Mouse (Mus musculus): ENCODE results near the gene Abcg4. TPM values are rescaled to one million over a fixed set of nuclear protein-coding genes. Genes with fewer than 3 reads are reported as not detected.

Gene Abcg4
- polyA plus RNA-seq, 1 experiment from 2014 or later, result 20.1 TPM

DNA sequence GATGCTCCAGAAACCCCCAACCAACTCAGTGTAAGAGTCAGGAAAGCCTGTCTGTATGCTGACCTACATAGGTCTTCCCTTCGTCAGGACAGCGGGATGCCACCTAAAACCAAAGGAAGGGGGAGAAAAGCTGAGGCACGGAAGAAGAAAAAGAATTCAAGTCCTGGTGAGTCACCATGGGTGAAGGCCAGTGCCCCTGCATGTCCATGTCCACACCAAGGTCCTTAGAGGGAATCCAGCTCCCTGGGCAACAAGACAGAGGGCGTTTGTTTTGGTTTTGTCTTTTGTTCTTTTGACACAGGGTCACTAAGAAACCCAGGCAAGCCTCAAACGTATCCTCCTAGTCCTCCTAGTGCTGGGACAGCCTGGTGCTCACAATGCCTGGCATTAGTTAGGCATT lies 47.5 kb downstream of the Abcg4 start:
- 45% methylated on average over 5 of the region's 5 CpGs for WGBS
- DNase-seq, result no peak

DNA sequence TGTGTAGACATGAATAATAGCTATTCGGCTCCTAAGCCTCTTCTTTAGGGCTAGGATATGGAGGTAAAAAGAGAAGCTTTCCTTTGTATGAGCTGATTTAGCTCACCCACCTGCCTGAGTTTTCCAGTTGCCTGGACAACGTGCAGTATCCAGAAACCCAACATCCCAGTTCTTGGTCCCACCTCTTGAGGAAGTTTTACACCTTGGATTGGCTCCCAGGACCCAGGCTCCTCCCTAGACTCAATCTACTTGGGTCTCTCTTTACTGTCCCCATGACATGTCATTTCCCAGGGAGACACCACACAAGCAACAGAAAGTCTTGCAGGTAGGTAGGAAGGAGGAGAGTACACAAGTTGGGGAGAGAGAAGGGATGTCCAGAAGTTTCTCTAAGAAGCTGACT lies 48.0 kb downstream of the Abcg4 start, which contains the start of gene Ccdc153:
TSS of gene Ccdc153 (plus strand) at position 278 of the 400 bp plus-strand sequence.
- no peak within 1 kb of the TSS for H3K4me2 ChIP-seq (ENCODE audit: low read length)
- ATAC-seq (ENCODE audit: low FRiP score, low TSS enrichment) (no peak), DNase-seq (no peak)
- H3K27ac ChIP-seq (replicated peaks; ENCODE audit: low read depth, low read length), result no peak within 1 kb of the TSS
- no peaks in the 10 kb centered on the region for H3K27me3 ChIP-seq (ENCODE audit: control insufficient read depth, insufficient read depth, low read length)
- WGBS, result 53% methylated on average over 2 of the region's 2 CpGs
- no peak within 1 kb of the TSS for H3K4me3 ChIP-seq (replicated peaks; ENCODE audit: low read depth, low read length)
- no peak within 1 kb of the TSS for H3K9ac ChIP-seq (replicated peaks; ENCODE audit: low read length)
- no peaks in the 10 kb centered on the region for H3K36me3 ChIP-seq (ENCODE audit: control insufficient read depth, insufficient read depth, low read length)
- H3K9me3 ChIP-seq (ENCODE audit: control insufficient read depth, low read length), result no peaks in the 10 kb centered on the region
- H3K4me1 ChIP-seq (ENCODE audit: control insufficient read depth, insufficient read depth, low read length), result no peaks in the 10 kb centered on the region

More for the DNA sequence above, 47.5 kb downstream of the Abcg4 start:
- H3K36me3 ChIP-seq (ENCODE audit: control insufficient read depth, insufficient read depth, low read length), result no peaks in the 10 kb centered on the region
- H3K4me3 ChIP-seq (replicated peaks; ENCODE audit: low read depth, low read length), result no peak overlapping the region
- no peak overlapping the region for H3K9ac ChIP-seq (replicated peaks; ENCODE audit: low read length)
- H3K4me2 ChIP-seq (ENCODE audit: low read length), result no peak overlapping the region
- H3K9me3 ChIP-seq (ENCODE audit: control insufficient read depth, low read length), result no peaks in the 10 kb centered on the region
- no peaks in the 10 kb centered on the region for H3K27me3 ChIP-seq (ENCODE audit: control insufficient read depth, insufficient read depth, low read length)
- no peak overlapping the region for H3K27ac ChIP-seq (replicated peaks; ENCODE audit: low read depth, low read length)
- ATAC-seq (ENCODE audit: low FRiP score, low TSS enrichment), result no peak
- no peaks in the 10 kb centered on the region for H3K4me1 ChIP-seq (ENCODE audit: control insufficient read depth, insufficient read depth, low read length)

DNA sequence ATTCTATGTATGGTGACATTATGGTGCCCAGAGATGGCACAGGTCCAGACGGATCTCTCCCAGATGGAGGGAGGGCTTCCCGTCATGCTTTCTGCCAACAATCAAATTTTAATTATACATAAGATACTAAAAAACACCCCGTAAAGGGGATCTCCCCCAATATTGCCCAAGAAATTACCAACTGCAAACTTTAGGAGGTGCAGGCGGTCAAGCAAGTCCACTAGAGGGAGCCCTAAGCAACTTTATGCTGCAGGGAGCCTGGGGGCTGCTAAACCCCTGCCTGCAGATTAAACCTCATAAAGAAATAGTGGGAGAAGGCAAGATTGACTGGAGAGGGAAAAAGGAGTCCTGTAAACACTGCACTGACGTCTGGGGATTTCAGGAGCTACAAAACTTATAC lies 49.0 kb downstream of the Abcg4 start:
- no peak overlapping the region for H3K27ac ChIP-seq (replicated peaks; ENCODE audit: low read depth, low read length)
- DNase-seq (peak; percentile 91), ATAC-seq (ENCODE audit: low FRiP score, low TSS enrichment) (no peak)
- H3K27me3 ChIP-seq (ENCODE audit: control insufficient read depth, insufficient read depth, low read length), result no peaks in the 10 kb centered on the region
- no peak overlapping the region for H3K9ac ChIP-seq (replicated peaks; ENCODE audit: low read length)
- H3K9me3 ChIP-seq (ENCODE audit: control insufficient read depth, low read length), result no peaks in the 10 kb centered on the region
- no peak overlapping the region for H3K4me3 ChIP-seq (replicated peaks; ENCODE audit: low read depth, low read length)
- WGBS, result 13% methylated on average over 5 of the region's 5 CpGs
- no peak overlapping the region for H3K4me2 ChIP-seq (ENCODE audit: low read length)
- H3K36me3 ChIP-seq (ENCODE audit: control insufficient read depth, insufficient read depth, low read length), result no peaks in the 10 kb centered on the region
- H3K4me1 ChIP-seq (ENCODE audit: control insufficient read depth, insufficient read depth, low read length), result no peaks in the 10 kb centered on the region

DNA sequence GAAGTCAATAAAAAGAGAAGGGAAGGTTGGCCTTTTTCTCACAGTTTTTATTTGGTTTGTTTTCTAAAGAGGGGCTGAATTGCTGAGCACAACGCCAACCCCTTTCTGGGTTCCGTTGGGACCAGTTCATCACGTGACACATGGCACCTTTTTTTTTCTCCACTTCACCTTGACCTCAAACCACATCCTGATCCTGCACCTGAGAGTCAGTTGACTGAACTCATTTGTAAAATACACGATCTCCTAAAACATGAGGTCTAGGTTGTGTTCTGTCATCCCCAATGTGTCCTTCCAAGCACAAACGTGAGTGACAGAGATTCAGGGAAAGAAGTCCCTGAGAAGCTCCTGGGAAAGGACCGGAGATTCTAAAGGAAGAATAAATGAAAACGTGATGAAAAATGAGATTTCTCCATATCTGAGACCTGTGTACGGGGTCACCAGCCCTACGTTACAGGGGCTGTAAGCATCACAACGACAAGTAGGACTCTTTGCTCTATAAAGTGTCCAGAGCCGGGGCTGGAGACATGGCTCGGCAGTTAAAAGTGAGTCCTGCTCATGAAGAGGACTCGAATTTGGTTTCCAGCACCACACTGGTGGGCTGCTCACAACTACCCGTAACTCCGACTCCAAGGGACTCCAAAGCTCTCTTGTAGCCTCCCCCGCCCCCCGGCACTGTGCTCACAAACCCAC lies 49.8 kb downstream of the Abcg4 start:
- no peak for ATAC-seq (ENCODE audit: low FRiP score, low TSS enrichment)
- Histone ChIP-seq H3K27me3 (ENCODE audit: control insufficient read depth, insufficient read depth, low read length) (no peaks in the 10 kb centered on the region), H3K36me3 (ENCODE audit: control insufficient read depth, insufficient read depth, low read length) (no peaks in the 10 kb centered on the region), H3K27ac (replicated peaks; ENCODE audit: low read depth, low read length) (no peak overlapping the region), H3K4me3 (replicated peaks; ENCODE audit: low read depth, low read length) (no peak overlapping the region), H3K4me2 (ENCODE audit: low read length) (no peak overlapping the region), H3K9me3 (ENCODE audit: control insufficient read depth, low read length) (no peaks in the 10 kb centered on the region), H3K9ac (replicated peaks; ENCODE audit: low read length) (no peak overlapping the region), H3K4me1 (ENCODE audit: control insufficient read depth, insufficient read depth, low read length) (no peaks in the 10 kb centered on the region)
- 82% methylated on average over 17 of the region's 17 CpGs for WGBS
- DNase-seq, result no peak

DNA sequence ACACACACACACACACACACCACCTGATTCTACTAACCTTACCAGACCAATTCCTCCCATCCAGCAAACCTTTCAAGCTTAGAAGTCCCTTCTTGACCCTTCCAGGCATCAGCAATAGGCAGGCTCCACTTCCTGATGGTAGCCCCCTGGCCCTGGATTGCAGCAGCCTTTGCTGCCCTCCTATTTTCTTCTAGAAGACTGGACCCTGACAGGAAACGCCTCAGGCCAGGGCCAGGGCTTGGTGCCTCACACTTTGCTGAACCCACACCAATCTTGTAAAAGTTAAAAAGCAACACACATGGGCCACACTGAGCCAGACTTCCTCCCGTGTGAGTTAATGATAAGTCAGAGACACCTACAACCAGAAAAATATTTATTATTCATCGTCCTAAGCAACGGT lies 51.3 kb downstream of the Abcg4 start:
- Histone ChIP-seq H3K9me3 (ENCODE audit: control insufficient read depth, low read length) (no peaks in the 10 kb centered on the region), H3K9ac (replicated peaks; ENCODE audit: low read length) (no peak overlapping the region), H3K27me3 (ENCODE audit: control insufficient read depth, insufficient read depth, low read length) (no peaks in the 10 kb centered on the region), H3K4me2 (ENCODE audit: low read length) (no peak overlapping the region), H3K4me1 (ENCODE audit: control insufficient read depth, insufficient read depth, low read length) (peaks cover 7% of the 10 kb centered on the region), H3K36me3 (ENCODE audit: control insufficient read depth, insufficient read depth, low read length) (no peaks in the 10 kb centered on the region), H3K4me3 (replicated peaks; ENCODE audit: low read depth, low read length) (no peak overlapping the region), H3K27ac (replicated peaks; ENCODE audit: low read depth, low read length) (no peak overlapping the region)
- WGBS, result 79% methylated on average over 4 of the region's 4 CpGs
- ATAC-seq (ENCODE audit: low FRiP score, low TSS enrichment), result no peak
- no peak for DNase-seq

DNA sequence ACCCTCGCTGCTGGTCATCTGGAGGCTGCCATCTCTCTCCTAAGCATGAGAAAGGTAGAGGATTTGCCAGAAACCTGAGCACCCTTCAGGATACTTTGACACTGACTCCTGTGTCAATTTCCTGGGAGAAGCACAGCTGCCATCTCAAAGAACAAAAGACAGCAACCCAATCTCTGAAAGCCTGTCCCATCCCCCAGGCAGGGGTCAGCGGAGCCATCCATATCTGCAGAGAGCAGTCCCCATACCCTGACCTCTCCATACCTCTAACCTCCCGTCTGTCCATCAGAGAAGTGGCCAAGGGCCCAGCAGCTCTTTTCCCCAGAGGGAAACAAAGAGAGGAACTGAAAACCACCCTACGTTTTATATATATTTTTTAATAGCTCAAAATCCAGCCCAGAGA lies 51.8 kb downstream of the Abcg4 start:
- Histone ChIP-seq H3K36me3 (ENCODE audit: control insufficient read depth, insufficient read depth, low read length) (no peaks in the 10 kb centered on the region), H3K9me3 (ENCODE audit: control insufficient read depth, low read length) (no peaks in the 10 kb centered on the region), H3K4me3 (replicated peaks; ENCODE audit: low read depth, low read length) (no peak overlapping the region), H3K4me2 (ENCODE audit: low read length) (no peak overlapping the region), H3K9ac (replicated peaks; ENCODE audit: low read length) (no peak overlapping the region), H3K4me1 (ENCODE audit: control insufficient read depth, insufficient read depth, low read length) (peaks cover 12% of the 10 kb centered on the region), H3K27ac (replicated peaks; ENCODE audit: low read depth, low read length) (no peak overlapping the region), H3K27me3 (ENCODE audit: control insufficient read depth, insufficient read depth, low read length) (no peaks in the 10 kb centered on the region)
- ATAC-seq (ENCODE audit: low FRiP score, low TSS enrichment), result no peak
- no peak for DNase-seq
- 63% methylated on average over 4 of the region's 4 CpGs for WGBS

DNA sequence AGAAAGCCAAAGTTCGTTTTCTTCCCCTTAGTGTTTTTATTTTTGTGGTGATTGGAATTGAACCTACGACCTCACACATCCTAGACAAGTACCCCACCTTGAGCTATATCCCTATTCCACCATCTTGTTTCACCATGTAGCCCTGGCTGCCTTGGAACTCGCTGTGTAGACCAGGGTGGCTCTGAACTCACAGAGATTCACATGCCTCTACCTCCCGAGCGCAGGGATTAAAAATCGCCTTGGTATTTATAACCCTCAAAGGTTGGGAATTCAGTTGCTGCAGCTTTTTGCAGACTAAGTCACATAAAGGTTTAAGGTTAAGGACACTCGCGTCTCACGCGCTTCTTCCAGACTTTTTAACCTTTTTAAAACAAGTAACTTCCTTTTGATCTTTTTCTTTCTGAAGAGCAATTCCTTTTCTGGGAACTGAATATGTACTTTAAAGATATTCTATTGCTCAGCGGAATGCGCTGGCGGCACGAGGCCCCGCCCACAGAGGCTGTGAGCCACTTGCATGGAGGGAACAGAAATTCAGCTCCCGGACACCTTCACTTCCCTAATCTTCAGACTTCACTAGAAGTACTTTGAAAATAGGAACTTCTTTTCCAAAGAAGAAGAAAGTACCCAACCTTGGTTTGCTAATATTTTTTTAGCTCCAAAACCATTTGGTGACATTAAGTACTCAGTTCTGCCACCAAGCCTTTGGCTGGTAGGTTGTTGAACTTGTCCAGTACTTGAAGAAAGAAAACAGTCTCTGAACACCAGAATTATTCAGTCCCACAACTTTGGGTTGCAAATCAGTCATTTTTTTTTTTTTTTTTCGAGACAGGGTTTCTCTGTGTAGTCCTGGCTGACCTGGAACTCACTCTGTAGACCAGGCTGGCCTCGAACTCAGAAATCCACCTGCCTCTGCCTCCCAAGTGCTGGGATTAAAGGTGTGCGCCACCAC lies 53.7 kb downstream of the Abcg4 start:
- H3K9me3 ChIP-seq (ENCODE audit: control insufficient read depth, low read length), result no peaks in the 10 kb centered on the region
- WGBS, result 29% methylated on average over 19 of the region's 19 CpGs
- DNase-seq (peak; percentile 31), ATAC-seq (ENCODE audit: low FRiP score, low TSS enrichment) (no peak)
- no peak overlapping the region for H3K9ac ChIP-seq (replicated peaks; ENCODE audit: low read length)
- no peaks in the 10 kb centered on the region for H3K36me3 ChIP-seq (ENCODE audit: control insufficient read depth, insufficient read depth, low read length)
- H3K4me2 ChIP-seq (ENCODE audit: low read length), result peak overlapping the region; percentile 41
- peaks cover 14% of the 10 kb centered on the region for H3K4me1 ChIP-seq (ENCODE audit: control insufficient read depth, insufficient read depth, low read length)
- no peaks in the 10 kb centered on the region for H3K27me3 ChIP-seq (ENCODE audit: control insufficient read depth, insufficient read depth, low read length)
- peak overlapping the region; percentile 84 for H3K4me3 ChIP-seq (replicated peaks; ENCODE audit: low read depth, low read length)
- no peak overlapping the region for H3K27ac ChIP-seq (replicated peaks; ENCODE audit: low read depth, low read length)

DNA sequence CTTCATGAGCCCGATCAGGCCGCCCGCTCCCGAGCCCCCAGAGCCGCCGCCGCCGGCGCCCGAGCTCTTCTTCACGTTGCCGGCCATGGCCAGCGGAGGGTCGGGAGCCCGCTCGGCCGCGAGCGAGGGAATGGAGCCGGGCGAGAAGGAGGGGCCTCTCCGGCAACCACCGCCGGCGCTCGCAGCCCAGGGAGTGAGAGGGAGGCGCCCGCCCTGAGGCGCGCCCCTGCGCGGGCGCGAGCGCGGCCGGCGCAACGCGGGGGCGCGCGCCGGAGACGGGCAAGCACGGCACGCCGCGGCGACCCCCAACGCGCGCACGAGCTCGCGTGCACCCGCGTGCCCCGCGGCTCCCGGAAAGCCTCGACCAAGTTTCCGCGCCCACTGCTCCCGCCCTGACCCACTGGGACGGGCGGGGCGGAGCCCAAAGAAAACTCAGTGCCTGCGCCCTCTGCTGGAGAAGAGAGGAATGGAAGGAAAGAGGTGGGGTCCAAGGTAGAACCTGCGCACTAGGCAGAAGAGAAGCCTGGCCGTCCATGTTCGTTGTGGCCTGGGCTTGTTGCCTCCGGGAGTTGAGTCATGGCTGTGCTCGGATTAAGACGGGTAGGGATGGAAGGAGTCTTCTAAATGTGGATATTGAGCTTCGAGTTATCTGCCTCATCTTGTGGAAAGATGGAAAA lies 54.5 kb downstream of the Abcg4 start, which contains the start of gene Cbl:
TSS of gene Cbl (minus strand) at position 248 of the 677 bp plus-strand sequence.
- DNase-seq (peak; percentile 100), ATAC-seq (ENCODE audit: low FRiP score, low TSS enrichment) (peak; percentile 94)
- H3K4me1 ChIP-seq (ENCODE audit: control insufficient read depth, insufficient read depth, low read length), result peaks cover 14% of the 10 kb centered on the region
- H3K4me3 ChIP-seq (replicated peaks; ENCODE audit: low read depth, low read length), result peak within 1 kb of the TSS; percentile 84
- peak within 1 kb of the TSS; percentile 90 for H3K9ac ChIP-seq (replicated peaks; ENCODE audit: low read length)
- H3K27me3 ChIP-seq (ENCODE audit: control insufficient read depth, insufficient read depth, low read length), result no peaks in the 10 kb centered on the region
- H3K9me3 ChIP-seq (ENCODE audit: control insufficient read depth, low read length), result no peaks in the 10 kb centered on the region
- WGBS, result under 1% methylated on average over 70 of the region's 76 CpGs
- peak within 1 kb of the TSS; percentile 96 for H3K27ac ChIP-seq (replicated peaks; ENCODE audit: low read depth, low read length)
- H3K36me3 ChIP-seq (ENCODE audit: control insufficient read depth, insufficient read depth, low read length), result no peaks in the 10 kb centered on the region
- H3K4me2 ChIP-seq (ENCODE audit: low read length), result peak within 1 kb of the TSS; percentile 81

All from midbrain, embryonic 14.5 days (tissue).